Mouse (Mus musculus) MEL (cell line): ENCODE data around the gene Gm10160. TPM values are rescaled to one million over a fixed set of nuclear protein-coding genes. Genes with fewer than 3 reads are reported as not detected.

ENCODE experiments used
- DNase-seq: peaks from one replicate; pipeline ENCODE4 v3.0.0; 2011; ENCODE audit warnings: low read depth, low spot score
- H3K27ac ChIP-seq: 2 replicates; pipeline ENCODE4 v1.5.1; 2012; ENCODE audit warnings: low read depth, mild to moderate bottlenecking, control low read depth, low read length, moderate library complexity; ENCODE audit not compliant: control insufficient read depth
- H3K27me3 ChIP-seq, 2 experiments: fragments of 150-350 bp in 1 of 2; sonication (generic) in 1 of 2; 2 replicates each; pipeline ENCODE4 v1.6.1; 2012; ENCODE audit warnings: low read length in 2 of 2, mild to moderate bottlenecking in 2 of 2, improper control_type of control experiment in 1 of 2, moderate library complexity in 1 of 2; ENCODE audit not compliant: insufficient read depth in 2 of 2, control insufficient read depth in 1 of 2
- H3K36me3 ChIP-seq, 2 experiments: 2 replicates each; pipeline ENCODE4 v1.6.1; 2012 to 2014; ENCODE audit warnings: low read length in 2 of 2, improper control_type of control experiment in 1 of 2, inconsistent platforms in 1 of 2, mild to moderate bottlenecking in 1 of 2; ENCODE audit not compliant: insufficient read depth in 2 of 2, control insufficient read depth in 1 of 2
- H3K4me1 ChIP-seq, 2 experiments: fragments of 150-350 bp in 1 of 2; sonication (generic) in 1 of 2; 2 replicates each; pipeline ENCODE4 v1.6.1; 2012; ENCODE audit warnings: low read length in 2 of 2, improper control_type of control experiment in 1 of 2, mild to moderate bottlenecking in 1 of 2; ENCODE audit not compliant: insufficient read depth in 2 of 2, control insufficient read depth in 1 of 2
- H3K4me3 ChIP-seq, 2 experiments: fragments of 150-350 bp in 1 of 2; sonication (generic) in 1 of 2; 2 replicates each; pipeline ENCODE4 v1.5.1; 2012; ENCODE audit warnings: low read depth in 2 of 2, low read length in 2 of 2, mild to moderate bottlenecking in 2 of 2, moderate library complexity in 2 of 2, control low read depth in 1 of 2, improper control_type of control experiment in 1 of 2; ENCODE audit not compliant: control insufficient read depth in 1 of 2, insufficient read depth in 1 of 2
- H3K79me2 ChIP-seq: 2 replicates; pipeline ENCODE4 v1.6.1; 2012; ENCODE audit warnings: mild to moderate bottlenecking, low read length, moderate library complexity; ENCODE audit not compliant: control insufficient read depth, poor library complexity, insufficient read depth
- H3K9ac ChIP-seq: 2 replicates; pipeline ENCODE4 v1.6.1; 2012; ENCODE audit warnings: low read depth, mild to moderate bottlenecking, control low read depth, low read length, moderate library complexity; ENCODE audit not compliant: control insufficient read depth, poor library complexity, severe bottlenecking
- H3K9me3 ChIP-seq: fragments of 150-350 bp; sonication (generic); replicated peaks from 2 replicates; pipeline ENCODE4 v1.6.1; 2012; ENCODE audit warnings: mild to moderate bottlenecking, low read length, improper control_type of control experiment, moderate library complexity; ENCODE audit not compliant: insufficient read depth
- BHLHE40 ChIP-seq: IDR thresholded peaks from 2 replicates; pipeline ENCODE4 v1.6.1; 2012; ENCODE audit warnings: low read depth, mild to moderate bottlenecking, inconsistent platforms, low read length, improper control_type of control experiment, borderline replicate concordance
- CHD1 ChIP-seq: IDR thresholded peaks from 2 replicates; pipeline ENCODE4 v1.6.1; 2012; ENCODE audit warnings: low read depth, mild to moderate bottlenecking, inconsistent platforms, low read length, improper control_type of control experiment
- E2F4 ChIP-seq: IDR thresholded peaks from 2 replicates; pipeline ENCODE4 v1.6.1; 2011; ENCODE audit warnings: low read depth, low read length, improper control_type of control experiment, borderline replicate concordance
- HCFC1 ChIP-seq: IDR thresholded peaks from 2 replicates; pipeline ENCODE4 v1.6.1; 2012; ENCODE audit warnings: low read depth, mild to moderate bottlenecking, inconsistent platforms, low read length, improper control_type of control experiment, moderate library complexity
- JUND ChIP-seq: IDR thresholded peaks from 2 replicates; pipeline ENCODE4 v1.6.1; 2011; ENCODE audit warnings: low read depth, mild to moderate bottlenecking, improper control_type of control experiment, low read length
- KAT2A ChIP-seq: conservative IDR thresholded peaks from 2 replicates; pipeline ENCODE4 v1.6.1; 2012; ENCODE audit warnings: low read depth, low read length, improper control_type of control experiment, inconsistent platforms
- MAFK ChIP-seq: IDR thresholded peaks from 2 replicates; pipeline ENCODE4 v1.6.1; 2011; ENCODE audit warnings: low read depth, mild to moderate bottlenecking, low read length, improper control_type of control experiment, borderline replicate concordance
- MEF2A ChIP-seq: IDR thresholded peaks from 2 replicates; pipeline ENCODE4 v1.6.1; 2014; ENCODE audit warnings: low read depth, mild to moderate bottlenecking, inconsistent platforms, low read length, improper control_type of control experiment; ENCODE audit not compliant: poor library complexity, insufficient replicate concordance, severe bottlenecking; ENCODE audit errors: extremely low read depth
- NELFE ChIP-seq: IDR thresholded peaks from 2 replicates; pipeline ENCODE4 v1.6.1; 2011; ENCODE audit warnings: low read depth, low read length, improper control_type of control experiment
- POLR2AphosphoS5 ChIP-seq: IDR thresholded peaks from 2 replicates; pipeline ENCODE4 v1.6.1; 2012; ENCODE audit warnings: low read depth, borderline replicate concordance, mild to moderate bottlenecking, inconsistent platforms, low read length, moderate library complexity, mixed read lengths
- RCOR1 ChIP-seq: IDR thresholded peaks from 2 replicates; pipeline ENCODE4 v1.6.1; 2012; ENCODE audit warnings: low read depth, mild to moderate bottlenecking, inconsistent platforms, low read length, improper control_type of control experiment
- SIN3A ChIP-seq: IDR thresholded peaks from 2 replicates; pipeline ENCODE4 v1.6.1; 2012; ENCODE audit warnings: low read length, improper control_type of control experiment, inconsistent platforms
- SMC3 ChIP-seq: IDR thresholded peaks from 2 replicates; pipeline ENCODE4 v1.6.1; 2011; ENCODE audit warnings: low read depth, low read length, improper control_type of control experiment
- USF2 ChIP-seq, 2 experiments: IDR thresholded peaks; 2 replicates each; pipeline ENCODE4 v1.6.1; 2011 to 2012; ENCODE audit warnings: improper control_type of control experiment in 2 of 2, low read length in 2 of 2, borderline replicate concordance in 1 of 2, inconsistent platforms in 1 of 2, low read depth in 1 of 2, mild to moderate bottlenecking in 1 of 2; ENCODE audit not compliant: insufficient read depth in 1 of 2
- ZKSCAN1 ChIP-seq: IDR thresholded peaks from 2 replicates; pipeline ENCODE4 v1.6.1; 2012; ENCODE audit warnings: low read depth, mild to moderate bottlenecking, inconsistent platforms, low read length, improper control_type of control experiment, moderate library complexity
- ZNF384 ChIP-seq: IDR thresholded peaks from 2 replicates; pipeline ENCODE4 v1.6.1; 2012; ENCODE audit warnings: low read depth, mild to moderate bottlenecking, inconsistent platforms, low read length, improper control_type of control experiment
- polyA plus RNA-seq, 2 experiments: library from polyadenylated mRNA; stranded (reverse) in 1 of 2; unstranded in 1 of 2; fragments of >175 nt in 1 of 2; fragments of >200 nt in 1 of 2; gene quantifications; 2 replicates each; pipeline versions ENCODE4 v1.2.1 to v1.2.4; 2012; ENCODE audit warnings: low replicate concordance in 2 of 2, low read depth in 1 of 2; ENCODE audit not compliant: insufficient read length in 2 of 2, insufficient read depth in 1 of 2, missing spikeins in 1 of 2
- total RNA-seq: library from RNA; depleted of rRNA; stranded (reverse); fragments of 300-350 nt; gene quantifications from 2 replicates; pipeline ENCODE4 v1.2.3, GENCODE M21; 2012; rRNA removed

Gm10160 gene
- total and polyA plus RNA-seq, 3 experiments = not detected

DNA sequence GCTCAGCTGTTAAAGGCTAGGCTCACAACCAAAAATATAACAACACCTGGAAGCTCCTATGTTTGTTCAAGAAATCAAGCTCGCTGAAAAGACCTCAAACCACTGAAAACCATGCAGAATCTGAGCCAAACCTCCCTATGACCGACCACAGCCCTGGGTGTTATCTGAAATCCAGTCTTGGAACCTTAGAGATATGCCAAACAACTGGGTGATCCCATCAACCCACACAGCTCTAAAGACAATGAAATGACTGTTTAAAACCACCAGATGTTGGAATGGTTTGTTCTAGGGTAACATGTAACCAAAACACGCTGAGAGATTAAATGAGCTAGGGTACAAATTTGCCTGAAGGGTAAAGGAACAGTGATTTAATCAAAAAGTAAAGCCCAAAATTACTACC lies 30.7 kb downstream of the Gm10160 start:
- peaks cover 48% of the 10 kb centered on the region for H3K79me2 ChIP-seq
- no peaks in the 10 kb centered on the region for H3K27me3 ChIP-seq
- TF ChIP-seq KAT2A = no peak
- peak; percentile 54; the same call in 1 of the 2 replicates for TF ChIP-seq RCOR1
- TF ChIP-seq MEF2A = no peak
- no peak for TF ChIP-seq HCFC1
- no peak overlapping the region for H3K9ac ChIP-seq
- H3K4me3 ChIP-seq = no peak overlapping the region
- peaks cover 1 to 17% of the 10 kb centered on the region in 2 experiments; a peak in 2 of 4 replicates for H3K36me3 ChIP-seq
- H3K9me3 ChIP-seq = no peaks in the 10 kb centered on the region
- no peak overlapping the region for H3K27ac ChIP-seq
- peaks cover 0 to 16% of the 10 kb centered on the region in 2 experiments for H3K4me1 ChIP-seq
- no peak for DNase-seq

DNA sequence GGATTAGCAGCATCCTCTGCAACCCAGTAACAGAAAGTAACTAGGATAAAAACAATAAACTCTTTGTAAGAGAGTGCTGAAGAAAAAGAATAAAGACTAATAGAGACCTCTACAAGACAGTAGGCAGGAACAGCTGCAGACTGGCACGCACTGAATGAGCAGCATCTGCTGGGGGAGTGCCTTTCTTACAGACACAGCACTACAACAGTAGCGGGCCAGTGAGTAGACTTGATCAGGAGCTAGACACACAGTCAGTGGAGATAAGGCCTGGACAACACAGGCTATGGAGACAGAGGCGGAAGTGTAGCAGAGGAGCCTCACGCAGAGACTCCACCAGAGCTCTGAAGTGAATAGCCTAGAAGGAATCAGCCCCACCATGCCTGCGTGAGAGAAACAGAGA lies 49.5 kb downstream of the Gm10160 start:
- no peak overlapping the region for H3K9ac ChIP-seq
- no peak for DNase-seq
- TF ChIP-seq ZKSCAN1 (no peak), SIN3A (no peak), E2F4 (no peak), MAFK (no peak), RCOR1 (no peak), NELFE (no peak), JUND (no peak), KAT2A (no peak), BHLHE40 (no peak), POLR2AphosphoS5 (no peak), USF2 (IDR thresholded peaks at IDR 0.05; ENCODE audit: borderline replicate concordance in 1 of 2, insufficient read depth in 1 of 2, low read depth in 1 of 2, low read length in 2 of 2) (no peak), MEF2A (no peak), SMC3 (no peak), ZNF384 (no peak), CHD1 (no peak)
- no peaks in the 10 kb centered on the region; the same call in 1 of the 2 replicates for H3K79me2 ChIP-seq
- H3K4me3 ChIP-seq = no peak overlapping the region
- no peaks in the 10 kb centered on the region for H3K9me3 ChIP-seq
- peaks cover 0 to 29% of the 10 kb centered on the region in 2 experiments; a peak in 2 of 4 replicates for H3K36me3 ChIP-seq
- H3K27ac ChIP-seq = no peak overlapping the region
- H3K4me1 ChIP-seq = no peaks in the 10 kb centered on the region
- no peaks in the 10 kb centered on the region for H3K27me3 ChIP-seq

Other genes starting within 250 kb of the Gm10160 start
- 18.4 and 19.4 TPM in 2 replicates for gene Homer2, start 148.3 kb downstream of the Gm10160 start, total RNA-seq
- gene Homer2, start 148.3 kb downstream of the Gm10160 start, polyA plus RNA-seq = 10 to 100 TPM in 1 of 2 experiments, not detected in 1; 39.0 TPM
- 44.0 and 49.0 TPM in 2 replicates for gene Ramac, start 92.9 kb downstream of the Gm10160 start, total RNA-seq
- gene Ramac, start 92.9 kb downstream of the Gm10160 start, polyA plus RNA-seq = 10 to 100 TPM in 1 of 2 experiments, not detected in 1; 33.9 TPM
- gene 3110040N11Rik, start 66.3 kb downstream of the Gm10160 start, total RNA-seq = 35.7 and 51.4 TPM in 2 replicates
- 10 to 100 TPM in 1 of 2 experiments, not detected in 1; 61.7 TPM for gene 3110040N11Rik, start 66.3 kb downstream of the Gm10160 start, polyA plus RNA-seq
- gene Btbd1, start 26.4 kb downstream of the Gm10160 start, total RNA-seq = 31.0 and 36.0 TPM in 2 replicates
- 10 to 100 TPM in 1 of 2 experiments, not detected in 1; 62.0 TPM for gene Btbd1, start 26.4 kb downstream of the Gm10160 start, polyA plus RNA-seq
- 0.35 and 0.39 TPM in 2 replicates for gene Tm6sf1, start 3.2 kb upstream of the Gm10160 start, total RNA-seq
- gene Tm6sf1, start 3.2 kb upstream of the Gm10160 start, polyA plus RNA-seq = 1 to 10 TPM in 1 of 2 experiments, not detected in 1; 8.6 TPM
- not detected in 2 replicates for gene Hdgfl3, start 78.7 kb upstream of the Gm10160 start, total RNA-seq
- gene Hdgfl3, start 78.7 kb upstream of the Gm10160 start, polyA plus RNA-seq = under 1 TPM in 1 of 2 experiments, not detected in 1; 0.26 TPM
- not detected in 2 replicates for gene Bnc1, start 136.5 kb upstream of the Gm10160 start, total RNA-seq
- not detected for gene Bnc1, start 136.5 kb upstream of the Gm10160 start, polyA plus RNA-seq